Mouse (Mus musculus): ENCODE results near the gene Cirbp.

DNA sequence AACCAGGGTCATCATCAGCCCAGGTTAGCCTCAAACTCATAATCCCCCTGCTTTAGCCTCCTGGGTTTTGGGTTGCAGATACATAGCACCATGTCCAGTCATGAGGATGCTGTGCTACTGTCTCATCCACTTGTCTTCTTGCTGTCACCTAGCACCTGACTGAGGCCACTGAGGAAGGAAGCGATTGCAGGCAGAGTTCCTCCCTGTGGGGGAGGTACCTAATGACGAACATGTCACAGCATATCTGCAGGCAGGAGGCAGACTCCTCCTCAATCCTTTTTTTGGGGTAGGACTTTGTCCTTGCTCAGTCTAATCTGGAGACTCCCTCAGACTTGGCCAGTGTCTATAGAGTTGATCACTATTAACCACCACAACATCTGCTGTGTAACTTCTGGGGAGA is 44.1 kb upstream of the Cirbp start:
- TF ChIP-seq TAL1 (IDR thresholded peaks at IDR 0.05; ENCODE audit: low read length), result no peak
- no peak for TF ChIP-seq GATA1 (IDR thresholded peaks at IDR 0.05; ENCODE audit: low read length)
